Mouse (Mus musculus) granulocyte monocyte progenitor cell, adult 5-6 weeks (primary cell): ENCODE measurements around the gene Dner. TPM values are rescaled to one million over a fixed set of nuclear protein-coding genes. Genes with fewer than 3 reads are reported as not detected.

ENCODE experiments used
- ATAC-seq: replicated peaks from 2 replicates; pipeline ENCODE4 v1.8.0; 2016; ENCODE audit warnings: mild to moderate bottlenecking, moderate TSS enrichment, inconsistent platforms; ENCODE audit not compliant: poor library complexity, severe bottlenecking
- total RNA-seq, 2 experiments: library from RNA; stranded (forward) in 1 of 2; stranded (reverse) in 1 of 2; fragments of 200-712, 200-1000 nt in 1 of 2; fragments of >200 nt in 1 of 2; fragmentation: Nextera tagmentation in 1 of 2; gene quantifications; 2 replicates each; pipeline ENCODE4 v1.2.3; 2014 to 2017

Gene Dner
- total RNA-seq, 2 experiments from 2014 or later = not detected

DNA sequence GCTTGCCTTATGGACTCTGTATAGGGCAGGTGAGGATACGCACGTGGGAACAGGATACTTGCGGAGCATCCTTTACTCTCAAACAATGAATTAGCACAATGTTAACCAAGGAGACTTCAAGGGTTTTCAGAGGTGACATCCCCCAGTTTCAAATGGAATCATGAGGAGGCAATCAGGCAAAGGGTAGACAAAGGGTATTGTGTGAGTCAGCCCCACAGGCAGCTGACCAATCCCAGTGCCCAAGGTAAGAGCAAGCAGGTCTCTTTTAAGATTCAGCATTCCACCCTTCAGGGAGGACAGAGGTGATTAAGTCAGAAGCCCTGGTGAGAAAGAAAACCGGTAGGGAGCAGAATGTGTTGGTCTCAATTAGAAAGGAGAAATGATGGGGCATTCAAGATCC lies 55.6 kb downstream of the Dner start:
- no peak for ATAC-seq

GRCm38 (mm10) chr1:84636890-84637289 lies 59.1 kb downstream of the Dner start:
- ATAC-seq = no peak

GRCm38 (mm10) chr1:84628244-84628643 lies 67.8 kb downstream of the Dner start:
- no peak for ATAC-seq

GRCm38 (mm10) chr1:84622978-84623554 lies 73.0 kb downstream of the Dner start:
- no peak for ATAC-seq

DNA sequence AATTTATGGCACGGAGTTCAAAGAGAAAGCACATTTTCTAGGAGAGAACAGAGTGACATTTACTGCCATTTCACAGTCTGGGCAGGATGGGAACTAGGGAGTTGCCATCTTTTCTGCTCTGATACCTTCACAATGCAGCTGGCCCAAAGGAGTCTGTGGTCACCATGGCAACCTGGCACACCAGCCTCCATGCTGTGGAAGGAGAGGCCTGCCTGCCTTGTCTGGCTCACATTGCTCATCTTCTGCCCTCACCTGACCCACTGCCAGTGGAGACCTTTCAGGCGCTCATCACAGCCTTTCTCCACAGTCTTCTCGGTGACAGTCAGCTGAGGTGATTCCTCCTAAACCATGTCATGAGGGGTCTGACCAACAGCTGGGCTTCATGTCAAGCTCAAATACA lies 74.7 kb downstream of the Dner start:
- ATAC-seq = no peak

DNA sequence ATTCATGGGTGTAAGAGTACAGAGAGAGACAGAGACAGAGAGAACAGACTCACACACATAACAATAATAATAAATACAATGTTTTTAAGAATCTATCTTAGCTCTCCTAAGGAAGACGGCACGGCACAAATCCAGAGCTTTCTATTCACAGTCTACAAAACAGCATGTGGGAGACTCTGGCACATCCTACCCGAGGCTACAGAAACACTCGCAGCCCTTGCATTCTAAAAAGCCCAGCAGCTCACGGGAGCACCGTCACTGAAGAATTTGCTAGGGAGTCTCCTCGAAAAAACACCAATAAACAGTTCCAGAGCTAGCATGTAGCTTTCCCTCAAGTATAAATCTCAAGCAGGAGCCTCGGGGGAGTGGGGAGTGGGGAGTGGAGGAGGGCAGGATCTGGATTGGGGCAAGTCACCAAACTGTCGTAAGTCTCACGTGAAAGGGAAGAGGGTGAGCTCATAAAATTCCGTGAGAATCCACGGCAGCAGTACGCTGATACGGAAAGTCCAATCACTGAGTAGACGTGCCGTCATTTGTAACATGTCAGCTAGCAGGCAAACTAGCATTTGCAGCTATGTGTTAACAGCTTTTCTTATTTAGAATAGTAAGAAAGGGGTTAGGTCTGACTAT lies 76.8 kb downstream of the Dner start:
- ATAC-seq = no peak

DNA sequence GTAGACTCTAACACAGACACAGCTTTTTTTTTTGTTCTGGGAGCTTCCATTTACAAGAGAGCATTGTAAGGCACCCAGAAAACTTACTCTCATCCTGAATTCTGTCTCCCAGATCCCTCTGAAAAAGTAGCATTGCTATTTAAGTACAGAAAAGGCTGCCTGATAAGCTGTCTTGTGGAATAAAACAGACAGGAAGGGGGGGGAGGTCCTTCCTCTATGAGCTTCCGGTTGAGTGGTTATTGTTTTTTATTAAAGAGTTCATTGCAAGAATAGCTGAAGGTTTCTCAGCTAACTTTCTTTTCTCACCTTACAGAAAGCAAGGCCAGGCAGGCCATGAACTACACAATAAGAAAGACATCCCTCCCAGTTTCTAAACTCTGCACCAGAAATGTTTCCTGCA lies 77.9 kb downstream of the Dner start:
- ATAC-seq = no peak; the same call in 1 of the 2 replicates

- no peak for ATAC-seq
These were observed 79.9 kb downstream of the Dner start for GRCm38 (mm10) chr1:84616133-84616532.

GRCm38 (mm10) chr1:84614596-84614995 lies 81.4 kb downstream of the Dner start:
- ATAC-seq = no peak; the same call in 1 of the 2 replicates

GRCm38 (mm10) chr1:84613119-84613518 lies 82.9 kb downstream of the Dner start:
- no peak for ATAC-seq

- no peak for ATAC-seq
These were observed 84.7 kb downstream of the Dner start for GRCm38 (mm10) chr1:84611331-84611730.

- ATAC-seq = no peak
These were observed 97.0 kb downstream of the Dner start for GRCm38 (mm10) chr1:84599025-84599424.

GRCm38 (mm10) chr1:84596023-84596422 lies 100.0 kb downstream of the Dner start:
- no peak for ATAC-seq

GRCm38 (mm10) chr1:84592394-84592793 lies 103.6 kb downstream of the Dner start:
- no peak for ATAC-seq

- no peak for ATAC-seq
These were observed 105.5 kb downstream of the Dner start for GRCm38 (mm10) chr1:84590534-84590933.

DNA sequence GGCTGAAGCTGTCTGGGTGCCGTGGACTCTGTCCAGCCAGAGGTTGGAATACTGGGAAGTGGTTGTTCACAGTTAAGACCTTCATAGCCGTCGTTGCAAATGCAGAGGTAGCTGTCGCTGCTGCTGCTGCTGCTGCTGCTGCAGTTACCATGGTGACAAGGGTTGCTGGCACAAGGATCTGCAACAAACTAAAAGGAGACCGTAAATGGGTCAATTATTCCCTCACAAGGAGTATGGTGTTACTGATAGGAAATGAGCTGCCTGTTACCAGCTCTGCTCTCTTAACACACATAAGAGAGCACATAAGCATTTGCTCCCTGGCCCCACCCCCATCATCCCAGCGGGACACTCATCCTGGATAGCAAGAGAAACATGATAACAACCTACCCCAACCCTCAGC lies 110.6 kb downstream of the Dner start:
- ATAC-seq = no peak

DNA sequence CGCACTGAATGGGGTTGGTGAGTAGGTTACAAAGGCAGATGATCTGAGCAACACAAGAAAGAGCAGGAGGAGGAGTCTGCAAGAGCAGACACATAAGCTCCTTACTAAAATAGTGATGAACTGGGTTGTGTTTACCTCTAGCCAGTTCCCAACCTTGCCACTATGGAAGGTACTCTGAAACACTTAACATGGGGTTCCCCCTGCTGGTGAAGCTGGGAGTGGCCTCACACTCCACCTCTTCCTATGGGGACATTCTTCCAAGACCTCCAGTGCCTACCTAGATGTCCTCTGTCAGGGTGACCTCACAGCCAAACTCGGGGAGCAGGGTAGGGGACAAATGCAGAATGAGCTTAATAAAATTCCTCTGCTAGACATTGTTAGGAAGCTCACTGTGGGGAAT lies 114.2 kb downstream of the Dner start:
- peak; percentile 80 for ATAC-seq

GRCm38 (mm10) chr1:84561841-84562240 lies 134.2 kb downstream of the Dner start:
- ATAC-seq = no peak

DNA sequence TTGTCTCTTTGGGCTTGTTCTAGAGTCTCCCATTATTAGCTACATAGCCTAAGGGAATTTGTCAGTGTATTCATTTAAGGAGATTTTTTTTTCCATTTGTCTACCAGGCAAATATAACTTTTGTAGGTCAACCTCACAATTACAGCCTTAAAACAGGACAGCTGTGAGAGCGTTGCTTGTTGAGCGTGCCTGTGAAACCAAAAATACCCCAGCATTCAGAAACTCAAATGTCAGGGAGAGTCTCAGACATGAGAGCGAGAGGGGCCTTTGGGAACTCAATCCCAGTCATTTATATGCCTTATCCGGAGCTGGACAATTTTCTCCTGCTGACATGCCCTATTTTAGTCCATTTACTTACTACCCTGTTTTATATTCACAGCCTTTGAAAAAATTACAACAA lies 134.6 kb downstream of the Dner start:
- no peak for ATAC-seq

DNA sequence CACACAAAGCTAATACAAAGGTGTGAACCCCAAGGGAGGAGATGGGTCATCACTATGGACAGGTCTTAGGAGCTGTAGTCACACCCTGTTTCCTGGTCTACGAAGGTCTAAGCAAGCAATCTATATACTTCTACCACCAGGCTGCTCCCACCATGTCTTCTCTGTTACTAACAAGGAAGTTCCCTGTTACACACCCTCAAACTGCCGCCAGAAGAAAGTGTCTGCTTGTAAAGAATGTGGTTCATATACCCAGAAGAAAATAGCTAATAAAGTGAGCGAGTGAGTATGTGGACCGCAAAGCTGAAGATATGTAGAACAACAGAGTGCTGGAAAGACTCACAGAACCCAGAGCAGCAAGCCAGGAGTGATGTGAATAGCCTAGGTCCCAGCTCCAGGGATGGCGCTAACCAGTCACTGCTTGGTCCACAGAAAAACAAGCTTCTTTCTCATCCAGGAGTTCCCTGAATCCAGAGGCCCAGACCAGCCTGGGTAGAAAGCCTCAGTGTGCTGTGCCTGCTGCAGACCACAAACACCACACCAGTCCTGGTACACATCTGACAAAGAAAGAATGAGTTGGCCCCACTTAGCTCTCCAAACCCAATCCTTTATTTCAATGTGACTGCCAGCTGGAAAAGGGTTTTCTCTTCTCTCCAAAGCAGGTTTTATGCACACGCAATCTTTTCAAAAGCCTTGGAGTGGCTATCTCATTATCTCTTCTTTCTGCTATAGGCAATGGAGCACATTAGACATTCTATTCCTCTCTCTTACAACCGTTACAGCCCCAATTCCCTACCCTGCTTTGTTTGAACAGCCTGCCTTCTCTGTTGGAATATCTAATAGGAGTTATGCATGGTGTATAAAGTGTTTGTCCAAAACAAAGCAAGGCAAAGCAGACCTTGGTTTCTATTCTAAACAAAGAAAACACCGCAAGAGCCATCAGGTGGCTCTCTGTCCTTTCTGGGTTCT lies 139.2 kb downstream of the Dner start:
- no peak for ATAC-seq

- ATAC-seq = no peak
These were observed 144.0 kb downstream of the Dner start for GRCm38 (mm10) chr1:84552005-84552404.
